In genomic region chr8:71586891-71587290, GRCm38 (mm10) we compare ENCODE assay signal across 10 mouse cellular contexts. TPM values are rescaled to one million over a fixed set of nuclear protein-coding genes. Genes with fewer than 3 reads are reported as not detected.
DNase-seq lines count a peak whose midpoint lies in the region; ATAC-seq and TF ChIP-seq lines count a peak whose summit lies in the region.
"Had no signal": no experiment of that assay in that cellular context is flagged by ENCODE, and none has a peak within 500 bp of the region (broad histone marks: within the 10 kb centered on the region; RNA-seq: fewer than 3 reads in every experiment).

No protein-coding gene starts in this region.

- no peaks in the 10 kb centered on the region for H3K27me3 ChIP-seq in neural tube, embryonic 15.5 days (replicated peaks)
- H3K27me3 ChIP-seq in splenic B cell, adult 2 months (ENCODE audit: control insufficient read depth, insufficient read depth, low read length, poor library complexity, severe bottlenecking) = no peaks in the 10 kb centered on the region
- H3K27me3 ChIP-seq: heart, embryonic 15.5 days had no signal

- ATAC-seq in neural tube, embryonic 15.5 days (ENCODE audit: low FRiP score) = no peak

- H3K4me2 ChIP-seq in neural tube, embryonic 15.5 days = no peak overlapping the region
- H3K4me2 ChIP-seq: heart, embryonic 15.5 days had no signal

- H3K36me3 ChIP-seq in neural tube, embryonic 15.5 days = peaks cover 40% of the 10 kb centered on the region
- H3K36me3 ChIP-seq in splenic B cell, adult 2 months (ENCODE audit: control insufficient read depth, insufficient read depth, low read length, poor library complexity, severe bottlenecking) = no peaks in the 10 kb centered on the region

- no peak overlapping the region for H3K9ac ChIP-seq in neural tube, embryonic 15.5 days (replicated peaks)
- H3K9ac ChIP-seq: heart, embryonic 15.5 days had no signal

- H3K9me3 ChIP-seq in neural tube, embryonic 15.5 days (replicated peaks) = no peaks in the 10 kb centered on the region
- H3K9me3 ChIP-seq: heart, embryonic 15.5 days; megakaryocyte, embryonic 14.5 days had no signal

- H3K4me1 ChIP-seq in neural tube, embryonic 15.5 days = peaks cover 14% of the 10 kb centered on the region

- intact Hi-C loops in gastrocnemius, adult 2 months (cut with DNase I) = no loop called here

- H3K27ac ChIP-seq in gastrocnemius, adult 2 months = no peak overlapping the region
- H3K27ac ChIP-seq in neural tube, embryonic 15.5 days (replicated peaks) = no peak overlapping the region
- H3K27ac ChIP-seq: heart, embryonic 15.5 days had no signal

- DNase-seq in gastrocnemius, adult 2 months = peak; percentile 56
- no peak for DNase-seq in gastrocnemius, adult 8-10 months (ENCODE audit: low spot score in 2 of 2)
- DNase-seq in neural tube, embryonic 10.5 days (ENCODE audit: extremely low spot score, low spot score) = peak; percentile 44
- peak; percentile 76 for DNase-seq in adrenal gland, postnatal 14 days
- peak; percentile 58 for DNase-seq in kidney, postnatal 14 days
- peak; percentile 52 for DNase-seq in splenic B cell, adult 2 months (ENCODE audit: low read depth, low spot score)
- no peak for DNase-seq in ovary, adult 18-20 months (ENCODE audit: low spot score)

- WGBS in neural tube, embryonic 15.5 days = 81% methylated on average over 2 of the region's 2 CpGs

- no peak overlapping the region for H3K4me3 ChIP-seq in gastrocnemius, adult 2 months
- no peak overlapping the region for H3K4me3 ChIP-seq in neural tube, embryonic 15.5 days (replicated peaks)
- H3K4me3 ChIP-seq: heart, embryonic 15.5 days; megakaryocyte, embryonic 14.5 days had no signal

- peak; percentile 67 for TF ChIP-seq CTCF in gastrocnemius, adult 2 months (IDR thresholded peaks at IDR 0.05)

RNA-seq across cellular contexts. Expression of gene Pgls, which starts 5.1 kb away (rescaled TPM):
- 10 to 100 TPM; 19.3 to 28.6 TPM for total RNA-seq in gastrocnemius, adult 2 months (2021)
- total RNA-seq in gastrocnemius, adult 8-10 months (2022) = 10 to 100 TPM; 19.3 to 22.8 (median 21.2) TPM
- polyA plus RNA-seq in neural tube, embryonic 15.5 days (2015; fragmentation: Nextera tagmentation; extraction: Ambion mirVana) = 223 and 232 TPM in 2 replicates
- 212 and 250 TPM in 2 replicates for total RNA-seq in adrenal gland, postnatal 14 days (2021)

RNA-seq across cellular contexts. Expression of gene Fam129c, which starts 10.6 kb away (rescaled TPM):
- total RNA-seq in gastrocnemius, adult 2 months (2021) = 1 to 10 TPM in 1 of 2 experiments, under 1 TPM in 1; 0.79 to 1.4 TPM
- under 1 TPM; 0.27 to 0.63 (median 0.40) TPM for total RNA-seq in gastrocnemius, adult 8-10 months (2022)
- polyA plus RNA-seq in neural tube, embryonic 15.5 days (2015; fragmentation: Nextera tagmentation; extraction: Ambion mirVana) = 8.4 and 10.2 TPM in 2 replicates
- 2.6 and 6.2 TPM in 2 replicates for total RNA-seq in adrenal gland, postnatal 14 days (2021)

RNA-seq across cellular contexts. Expression of gene Slc27a1, which starts 18.2 kb away (rescaled TPM):
- total RNA-seq in gastrocnemius, adult 2 months (2021) = 100 to 1,000 TPM in 1 of 2 experiments, 10 to 100 TPM in 1; 57.2 to 116 TPM
- 10 to 100 TPM; 70.7 to 88.1 (median 80.5) TPM for total RNA-seq in gastrocnemius, adult 8-10 months (2022)
- polyA plus RNA-seq in neural tube, embryonic 15.5 days (2015; fragmentation: Nextera tagmentation; extraction: Ambion mirVana) = 83.0 and 85.9 TPM in 2 replicates
- 91.6 and 93.6 TPM in 2 replicates for total RNA-seq in adrenal gland, postnatal 14 days (2021)

RNA-seq across cellular contexts. Expression of gene Nxnl1, which starts 20.5 kb away (rescaled TPM):
- total RNA-seq in gastrocnemius, adult 2 months (2021) = not detected
- total RNA-seq in gastrocnemius, adult 8-10 months (2022) = under 1 TPM in 2 of 4 experiments, not detected in 2; 0.09 to 0.13 TPM
- polyA plus RNA-seq in neural tube, embryonic 15.5 days (2015; fragmentation: Nextera tagmentation; extraction: Ambion mirVana) = 0.15 TPM in 1 of 2 replicates, not detected in the other
- 0.53 and 1.0 TPM in 2 replicates for total RNA-seq in adrenal gland, postnatal 14 days (2021)
- polyA plus RNA-seq: heart, embryonic 15.5 days had no signal

RNA-seq across cellular contexts. Expression of gene Colgalt1, which starts 23.9 kb away (rescaled TPM):
- total RNA-seq in gastrocnemius, adult 2 months (2021) = 10 to 100 TPM; 39.6 to 44.3 TPM
- total RNA-seq in gastrocnemius, adult 8-10 months (2022) = 10 to 100 TPM; 36.6 to 45.2 (median 38.1) TPM
- 73.4 and 76.9 TPM in 2 replicates for polyA plus RNA-seq in neural tube, embryonic 15.5 days (2015; fragmentation: Nextera tagmentation; extraction: Ambion mirVana)
- 60.0 and 62.0 TPM in 2 replicates for total RNA-seq in adrenal gland, postnatal 14 days (2021)

Comparison
In these comparisons a context has a peak if more than half of its experiments do, and no peak if none do; other contexts are left out.
1. DNase-seq: peak in gastrocnemius, adult 2 months (single experiment), neural tube, embryonic 10.5 days (single experiment), adrenal gland, postnatal 14 days (single experiment), kidney, postnatal 14 days (single experiment) and splenic B cell, adult 2 months (single experiment); none in gastrocnemius, adult 8-10 months (0 of 2) and ovary, adult 18-20 months (single experiment).